Mouse (Mus musculus): ENCODE measurements around the gene Klf9. TPM values are rescaled to one million over a fixed set of nuclear protein-coding genes. Genes with fewer than 3 reads are reported as not detected.

Klf9 gene
- polyA plus RNA-seq, 2 experiments: 2.1 TPM

DNA sequence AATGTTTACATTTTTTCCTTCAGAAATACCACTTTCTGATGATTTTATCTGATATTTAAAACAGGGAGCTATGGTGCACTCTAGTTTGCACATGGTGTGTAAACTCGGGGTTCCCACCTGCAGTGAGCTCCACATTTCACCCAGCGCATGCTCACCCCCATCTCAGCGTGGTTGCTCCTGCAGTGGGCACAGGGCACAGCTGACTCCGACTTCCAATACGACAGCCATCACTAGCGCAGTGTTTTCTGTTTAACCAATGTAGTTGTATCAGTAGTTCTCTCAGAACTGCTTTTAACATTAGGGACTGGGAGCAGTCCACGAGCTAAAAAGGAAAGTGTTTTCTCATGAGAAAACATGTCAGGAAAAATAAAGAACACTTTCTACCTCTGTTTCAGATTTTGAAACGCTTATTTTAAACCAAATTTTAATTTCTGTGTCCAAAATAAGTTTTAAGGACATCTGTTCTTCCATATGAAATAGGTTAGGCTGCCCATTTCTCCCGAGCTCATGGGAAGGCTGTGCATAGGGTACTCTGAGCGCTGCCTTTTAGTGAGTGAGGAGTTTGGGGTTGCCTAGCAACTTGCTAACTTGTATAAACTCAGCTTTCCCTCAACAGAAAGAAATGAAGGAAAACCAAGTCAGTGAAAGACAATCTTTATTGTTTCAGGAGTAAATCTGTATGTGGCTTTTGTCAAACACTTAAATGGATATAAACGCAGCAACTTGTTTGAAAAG, 25.7 kb downstream of the Klf9 start:
- DNase-seq (ENCODE audit: low spot score) (no peak), ATAC-seq (ENCODE audit: low FRiP score, low read depth) (no peak)
- Histone ChIP-seq H3K36me3 (ENCODE audit: control insufficient read depth, insufficient read depth, low read length) (no peaks in the 10 kb centered on the region), H3K27me3 (ENCODE audit: control insufficient read depth, insufficient read depth, low read length) (no peaks in the 10 kb centered on the region), H3K4me2 (replicated peaks; ENCODE audit: low read depth, low read length, severe bottlenecking) (no peak overlapping the region), H3K9me3 (ENCODE audit: control insufficient read depth, low read length) (no peaks in the 10 kb centered on the region), H3K27ac (replicated peaks; ENCODE audit: low read depth, low read length) (no peak overlapping the region), H3K4me1 (ENCODE audit: control insufficient read depth, insufficient read depth, low read length) (peaks cover 6% of the 10 kb centered on the region; the same call in 1 of the 2 replicates), H3K9ac (ENCODE audit: low read depth, low read length, severe bottlenecking) (no peak overlapping the region), H3K4me3 (replicated peaks; ENCODE audit: low read length) (no peak overlapping the region)
- TF ChIP-seq POLR2A (IDR thresholded peaks at IDR 0.05; ENCODE audit: borderline replicate concordance, extremely low read depth, insufficient read depth, insufficient read length): no peak
- WGBS: 71% methylated on average over 11 of the region's 11 CpGs

DNA sequence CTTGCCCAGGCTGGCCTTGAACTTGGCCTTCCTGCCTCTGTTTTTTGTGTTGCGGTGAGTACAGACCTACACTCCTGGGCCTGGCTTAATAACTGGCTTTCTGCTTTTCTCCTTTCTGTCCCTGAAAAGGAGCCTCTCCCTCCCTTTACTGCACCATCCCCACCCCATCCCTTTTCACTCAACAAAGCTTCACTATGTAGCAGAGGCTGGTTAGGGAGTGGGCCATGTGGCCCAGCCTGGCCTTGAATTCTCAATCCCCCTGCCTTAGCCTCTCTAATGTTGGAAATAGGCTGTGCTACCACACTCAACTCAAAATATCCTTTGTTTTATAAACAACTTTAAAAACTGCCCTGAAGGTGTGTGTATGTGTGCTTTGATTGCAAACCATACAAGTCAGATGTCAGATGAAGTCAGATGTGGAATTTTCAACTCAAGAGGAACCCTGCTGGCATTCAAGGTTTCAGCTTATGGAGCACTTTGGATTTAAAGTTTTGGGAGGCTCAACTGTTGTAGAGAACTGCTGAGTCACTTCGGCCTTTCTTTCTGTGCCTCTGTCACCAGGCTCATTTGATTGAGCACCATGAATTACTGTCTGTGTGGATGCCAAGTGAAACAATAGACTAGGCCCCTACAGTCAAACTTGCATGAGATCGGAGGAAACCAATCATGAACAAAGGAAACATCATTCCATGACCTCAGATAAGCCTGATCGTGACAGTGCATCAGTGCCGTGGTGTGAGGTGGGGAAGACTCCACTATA, 28.1 kb downstream of the Klf9 start:
- 91% methylated on average over 5 of the region's 5 CpGs for WGBS
- no peaks in the 10 kb centered on the region for H3K27me3 ChIP-seq (ENCODE audit: control insufficient read depth, insufficient read depth, low read length)
- DNase-seq (ENCODE audit: low spot score) (no peak), ATAC-seq (ENCODE audit: low FRiP score, low read depth) (no peak)
- TF ChIP-seq POLR2A (IDR thresholded peaks at IDR 0.05; ENCODE audit: borderline replicate concordance, extremely low read depth, insufficient read depth, insufficient read length): no peak
- H3K27ac ChIP-seq (replicated peaks; ENCODE audit: low read depth, low read length): no peak overlapping the region
- H3K4me2 ChIP-seq (replicated peaks; ENCODE audit: low read depth, low read length, severe bottlenecking): no peak overlapping the region
- H3K9me3 ChIP-seq (ENCODE audit: control insufficient read depth, low read length): no peaks in the 10 kb centered on the region
- H3K9ac ChIP-seq (ENCODE audit: low read depth, low read length, severe bottlenecking): no peak overlapping the region
- H3K36me3 ChIP-seq (ENCODE audit: control insufficient read depth, insufficient read depth, low read length): no peaks in the 10 kb centered on the region
- no peak overlapping the region for H3K4me3 ChIP-seq (replicated peaks; ENCODE audit: low read length)
- no peaks in the 10 kb centered on the region for H3K4me1 ChIP-seq (ENCODE audit: control insufficient read depth, insufficient read depth, low read length)

DNA sequence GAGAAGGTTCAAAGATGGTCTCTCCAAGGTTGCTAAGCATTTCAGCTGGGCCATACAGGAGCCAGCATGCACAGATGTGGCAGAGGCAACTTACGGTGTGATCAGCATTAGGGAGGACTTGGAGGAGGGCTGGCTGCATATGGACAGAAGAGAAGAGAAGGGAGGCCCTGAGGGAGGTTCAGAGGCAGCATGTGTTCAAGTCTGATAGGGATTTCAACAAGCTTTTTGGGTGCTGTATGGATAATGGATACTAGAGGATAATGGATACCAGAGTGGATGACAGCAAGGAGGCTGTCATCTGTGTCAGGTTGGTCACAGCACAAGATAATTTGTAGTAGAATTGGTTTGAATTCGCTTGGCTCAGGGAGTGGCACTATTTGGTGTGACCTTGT, 28.6 kb downstream of the Klf9 start:
- no peak overlapping the region for H3K9ac ChIP-seq (ENCODE audit: low read depth, low read length, severe bottlenecking)
- ATAC-seq (ENCODE audit: low FRiP score, low read depth) (no peak), DNase-seq (ENCODE audit: low spot score) (no peak)
- no peaks in the 10 kb centered on the region for H3K9me3 ChIP-seq (ENCODE audit: control insufficient read depth, low read length)
- no peaks in the 10 kb centered on the region for H3K27me3 ChIP-seq (ENCODE audit: control insufficient read depth, insufficient read depth, low read length)
- no peak overlapping the region for H3K4me3 ChIP-seq (replicated peaks; ENCODE audit: low read length)
- no peak overlapping the region for H3K27ac ChIP-seq (replicated peaks; ENCODE audit: low read depth, low read length)
- 100% methylated on average over 2 of the region's 2 CpGs for WGBS
- H3K4me1 ChIP-seq (ENCODE audit: control insufficient read depth, insufficient read depth, low read length): no peaks in the 10 kb centered on the region
- TF ChIP-seq POLR2A (IDR thresholded peaks at IDR 0.05; ENCODE audit: borderline replicate concordance, extremely low read depth, insufficient read depth, insufficient read length): no peak
- no peaks in the 10 kb centered on the region for H3K36me3 ChIP-seq (ENCODE audit: control insufficient read depth, insufficient read depth, low read length)
- H3K4me2 ChIP-seq (replicated peaks; ENCODE audit: low read depth, low read length, severe bottlenecking): no peak overlapping the region

DNA sequence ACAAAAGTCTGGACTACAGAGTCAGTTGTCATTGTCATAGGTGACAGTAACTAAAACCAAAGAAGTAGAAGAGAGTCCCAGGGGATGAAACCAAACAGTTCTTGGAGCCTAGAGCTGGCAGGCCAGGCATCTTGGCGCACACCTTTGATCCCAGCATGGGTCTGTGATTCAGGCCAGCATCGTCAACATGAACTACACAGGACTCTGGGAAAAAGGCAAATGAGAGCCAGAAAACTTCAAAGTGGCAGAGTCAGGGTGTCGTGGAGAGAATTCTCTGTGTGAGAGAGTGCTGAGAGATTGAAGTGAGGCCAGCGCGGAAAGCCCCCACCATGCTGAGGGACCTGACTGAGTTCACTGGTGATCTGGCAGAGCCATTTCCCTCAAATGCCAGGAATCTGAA, 29.4 kb downstream of the Klf9 start:
- H3K9ac ChIP-seq (ENCODE audit: low read depth, low read length, severe bottlenecking): no peak overlapping the region
- H3K4me1 ChIP-seq (ENCODE audit: control insufficient read depth, insufficient read depth, low read length): no peaks in the 10 kb centered on the region
- no peaks in the 10 kb centered on the region for H3K27me3 ChIP-seq (ENCODE audit: control insufficient read depth, insufficient read depth, low read length)
- no peak for ATAC-seq (ENCODE audit: low FRiP score, low read depth)
- no peaks in the 10 kb centered on the region for H3K9me3 ChIP-seq (ENCODE audit: control insufficient read depth, low read length)
- DNase-seq (ENCODE audit: low spot score): no peak
- no peaks in the 10 kb centered on the region for H3K36me3 ChIP-seq (ENCODE audit: control insufficient read depth, insufficient read depth, low read length)
- WGBS: 62% methylated on average over 5 of the region's 5 CpGs
- no peak overlapping the region for H3K27ac ChIP-seq (replicated peaks; ENCODE audit: low read depth, low read length)
- H3K4me2 ChIP-seq (replicated peaks; ENCODE audit: low read depth, low read length, severe bottlenecking): no peak overlapping the region
- H3K4me3 ChIP-seq (replicated peaks; ENCODE audit: low read length): no peak overlapping the region
- no peak for TF ChIP-seq POLR2A (IDR thresholded peaks at IDR 0.05; ENCODE audit: borderline replicate concordance, extremely low read depth, insufficient read depth, insufficient read length)

DNA sequence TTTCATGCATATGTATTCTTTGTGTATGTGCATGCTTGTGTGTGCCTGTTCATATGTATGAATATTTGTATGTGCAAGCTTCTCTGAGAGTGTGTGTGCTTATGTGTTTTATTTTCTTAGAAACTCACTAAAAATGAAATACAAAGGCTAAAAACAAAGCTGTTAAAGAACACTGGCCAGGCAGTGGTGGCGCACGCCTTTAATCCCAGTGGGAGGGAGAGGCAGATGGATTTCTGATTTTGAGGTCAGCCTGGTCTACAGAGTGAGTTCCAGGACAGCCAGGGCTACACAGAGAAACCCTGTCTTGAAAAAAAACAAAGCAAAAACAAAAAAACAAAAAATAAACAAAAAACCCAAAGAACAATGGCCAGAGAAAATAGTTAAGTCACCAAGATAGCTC, 30.1 kb downstream of the Klf9 start:
- Histone ChIP-seq H3K9ac (ENCODE audit: low read depth, low read length, severe bottlenecking) (no peak overlapping the region), H3K4me1 (ENCODE audit: control insufficient read depth, insufficient read depth, low read length) (no peaks in the 10 kb centered on the region), H3K27me3 (ENCODE audit: control insufficient read depth, insufficient read depth, low read length) (no peaks in the 10 kb centered on the region), H3K27ac (replicated peaks; ENCODE audit: low read depth, low read length) (no peak overlapping the region), H3K4me2 (replicated peaks; ENCODE audit: low read depth, low read length, severe bottlenecking) (no peak overlapping the region), H3K9me3 (ENCODE audit: control insufficient read depth, low read length) (no peaks in the 10 kb centered on the region), H3K36me3 (ENCODE audit: control insufficient read depth, insufficient read depth, low read length) (no peaks in the 10 kb centered on the region), H3K4me3 (replicated peaks; ENCODE audit: low read length) (no peak overlapping the region)
- 74% methylated on average over 2 of the region's 2 CpGs for WGBS
- ATAC-seq (ENCODE audit: low FRiP score, low read depth) (no peak), DNase-seq (ENCODE audit: low spot score) (no peak)
- no peak for TF ChIP-seq POLR2A (IDR thresholded peaks at IDR 0.05; ENCODE audit: borderline replicate concordance, extremely low read depth, insufficient read depth, insufficient read length)

Data from limb, embryonic 14.5 days (tissue).